Mouse (Mus musculus): ENCODE results near the gene Btla. TPM values are rescaled to one million over a fixed set of nuclear protein-coding genes. Genes with fewer than 3 reads are reported as not detected.
A peak's percentile ranks its signal among the peaks of the same experiment; 100 is the strongest.

Btla gene
- total RNA-seq (2022): under 1 TPM; 0.48 to 0.88 (median 0.56) TPM

GRCm38 (mm10) chr16:45223648-45224388, at the start of gene Btla:
Btla (plus strand) TSS chr16:45224315.
- no peak for DNase-seq (ENCODE audit: low spot score in 2 of 2)

DNA sequence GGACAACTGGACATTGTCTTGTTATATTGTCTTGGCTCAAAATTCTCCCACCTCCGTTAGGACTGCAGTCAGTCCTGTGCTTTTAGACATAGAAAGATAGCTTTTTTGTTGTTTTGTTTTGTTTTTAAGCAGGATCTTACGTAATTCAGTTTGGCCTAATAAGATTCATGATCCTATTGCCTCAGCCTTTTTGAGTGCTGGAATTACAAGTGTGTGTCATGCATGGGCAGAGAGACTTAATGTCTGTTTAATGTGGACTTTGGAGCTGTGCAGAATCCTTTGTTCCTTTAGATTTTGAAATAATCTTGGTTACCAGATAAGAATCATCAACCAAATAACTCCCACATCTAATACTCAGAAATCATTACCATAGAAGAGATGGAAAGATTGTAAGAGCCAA, 45.6 kb upstream of the Btla start:
- no peak for DNase-seq (ENCODE audit: low spot score in 2 of 2)

DNA sequence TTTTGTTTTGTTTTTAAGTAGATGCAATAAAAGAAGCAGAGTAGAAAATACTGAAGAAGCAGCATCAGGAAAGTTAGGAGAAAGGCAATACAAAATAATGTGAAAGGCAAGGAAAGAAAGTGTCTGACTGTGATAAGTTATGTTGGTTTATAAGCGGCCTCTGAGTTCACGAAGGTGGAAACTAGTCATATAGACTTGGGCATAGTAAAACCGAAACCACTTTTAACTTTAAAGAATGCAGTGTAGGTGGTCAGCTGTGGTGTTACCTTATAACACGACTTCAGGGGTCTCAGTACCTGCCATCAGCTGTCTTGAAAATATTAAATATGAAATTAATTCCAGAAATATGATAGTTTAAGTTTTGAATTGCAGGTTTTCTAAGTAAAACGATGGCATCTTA, 42.3 kb upstream of the Btla start:
- no peak for DNase-seq (ENCODE audit: low spot score in 2 of 2)

- peak; percentile 39 to 46 for DNase-seq (ENCODE audit: low spot score in 2 of 2)
Observed at GRCm38 (mm10) chr16:45192613-45193012, 31.5 kb upstream of the Btla start.

GRCm38 (mm10) chr16:45196816-45197215, 27.3 kb upstream of the Btla start:
- peak; percentile 22 to 30 for DNase-seq (ENCODE audit: low spot score in 2 of 2)

- DNase-seq (ENCODE audit: low spot score in 2 of 2): no peak
Observed at GRCm38 (mm10) chr16:45201395-45201794, 22.7 kb upstream of the Btla start.

- no peak for DNase-seq (ENCODE audit: low spot score in 2 of 2)
Observed at GRCm38 (mm10) chr16:45204438-45204837, 19.7 kb upstream of the Btla start.

- DNase-seq (ENCODE audit: low spot score in 2 of 2): no peak
Observed at GRCm38 (mm10) chr16:45204859-45205670, 19.1 kb upstream of the Btla start.

- no peak for DNase-seq (ENCODE audit: low spot score in 2 of 2)
Observed at GRCm38 (mm10) chr16:45222016-45222415, 2.1 kb upstream of the Btla start.

- no peak for DNase-seq (ENCODE audit: low spot score in 2 of 2)
Observed at GRCm38 (mm10) chr16:45222771-45223170, 1.3 kb upstream of the Btla start.

DNA sequence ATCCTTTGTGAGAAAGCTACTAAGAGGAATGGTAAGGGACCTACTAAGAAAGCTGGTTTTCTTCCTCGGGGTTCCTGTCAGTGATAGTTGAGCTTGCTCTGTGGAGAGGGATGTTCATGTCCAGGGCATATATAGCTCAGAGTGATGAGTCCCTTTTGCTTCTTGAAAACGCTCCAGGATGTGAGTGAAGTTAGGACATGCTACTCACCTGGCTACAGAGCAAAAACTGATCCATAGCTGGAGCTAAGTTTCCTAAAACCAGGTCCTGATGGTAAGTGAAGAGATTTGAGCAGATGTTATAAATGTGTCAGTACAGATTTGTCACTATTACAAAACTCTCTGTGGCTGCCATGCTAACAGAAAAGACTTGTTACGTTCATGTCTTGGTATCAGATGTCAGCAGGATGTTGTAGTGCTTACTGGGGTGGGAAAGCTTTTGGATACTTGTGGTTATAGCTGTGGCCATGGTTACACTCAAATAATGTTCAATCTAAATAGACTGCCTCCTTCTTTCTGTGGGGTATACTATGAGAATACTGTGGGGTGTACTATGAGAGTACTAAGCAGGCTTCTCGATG, 405 bp downstream of the Btla start:
- DNase-seq (ENCODE audit: low spot score in 2 of 2): no peak

- DNase-seq (ENCODE audit: low spot score in 2 of 2): no peak
Observed at GRCm38 (mm10) chr16:45227002-45227401, 2.9 kb downstream of the Btla start.

- no peak for DNase-seq (ENCODE audit: low spot score in 2 of 2)
Observed at GRCm38 (mm10) chr16:45231296-45231695, 7.2 kb downstream of the Btla start.

GRCm38 (mm10) chr16:45233007-45233406, 8.9 kb downstream of the Btla start:
- no peak for DNase-seq (ENCODE audit: low spot score in 2 of 2)

- DNase-seq (ENCODE audit: low spot score in 2 of 2): no peak
Observed at GRCm38 (mm10) chr16:45242700-45243099, 18.6 kb downstream of the Btla start.

- no peak for DNase-seq (ENCODE audit: low spot score in 2 of 2)
Observed at GRCm38 (mm10) chr16:45244930-45245472, 20.9 kb downstream of the Btla start.

- DNase-seq (ENCODE audit: low spot score in 2 of 2): no peak
Observed at GRCm38 (mm10) chr16:45249761-45250160, 25.6 kb downstream of the Btla start.

DNA sequence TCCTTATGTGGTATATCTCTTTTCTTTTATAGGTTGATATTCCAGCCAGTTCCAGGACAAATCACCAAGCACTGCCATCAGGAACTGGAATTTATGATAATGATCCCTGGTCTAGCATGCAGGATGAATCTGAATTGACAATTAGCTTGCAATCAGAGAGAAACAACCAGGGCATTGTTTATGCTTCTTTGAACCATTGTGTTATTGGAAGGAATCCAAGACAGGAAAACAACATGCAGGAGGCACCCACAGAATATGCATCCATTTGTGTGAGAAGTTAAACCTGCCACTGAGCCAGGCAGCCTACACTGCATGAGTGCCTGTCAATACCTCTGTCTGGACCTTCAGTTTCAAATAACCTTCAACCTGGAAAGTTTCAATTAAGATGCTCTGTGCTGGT, 26.2 kb downstream of the Btla start:
- no peak for DNase-seq (ENCODE audit: low spot score in 2 of 2)

GRCm38 (mm10) chr16:45251773-45252413, 27.8 kb downstream of the Btla start:
- DNase-seq (ENCODE audit: low spot score in 2 of 2): no peak

GRCm38 (mm10) chr16:45255183-45255861, 31.2 kb downstream of the Btla start:
- no peak for DNase-seq (ENCODE audit: low spot score in 2 of 2)

DNA sequence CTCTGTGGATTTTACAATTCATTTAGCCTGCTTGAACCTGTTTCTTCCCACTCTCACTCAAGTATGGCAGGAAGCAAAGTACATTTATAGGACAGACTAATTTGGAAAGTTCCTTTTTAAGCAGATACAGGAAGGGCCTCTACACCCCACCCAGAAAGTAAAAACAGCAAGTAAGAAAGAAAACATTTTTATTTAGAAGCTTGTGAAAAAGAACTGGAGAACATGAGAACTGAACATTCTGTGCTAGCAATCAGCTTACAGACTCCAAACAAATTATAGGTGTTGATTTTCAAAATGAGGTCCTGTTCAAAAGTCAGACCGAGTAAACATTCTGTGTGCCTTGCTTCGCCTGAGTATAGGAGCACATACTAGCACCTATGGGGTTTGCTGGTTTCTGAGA, 32.8 kb downstream of the Btla start:
- no peak for DNase-seq (ENCODE audit: low spot score in 2 of 2)

Measured in left cerebral cortex, adult 8-10 months (tissue).